Mouse (Mus musculus) heart, embryonic 10.5 days (tissue): ENCODE data around the gene Stoml3. TPM values are rescaled to one million over a fixed set of nuclear protein-coding genes. Genes with fewer than 3 reads are reported as not detected.

Experiments
- DNase-seq: peaks from one replicate; pipeline ENCODE4 v3.0.0-alpha.2; 2017; ENCODE audit warnings: low spot score
- H3K27ac ChIP-seq: fragments of 300-500 bp; sonication (generic); 2 replicates; pipeline ENCODE4 v1.5.1; 2016; ENCODE audit warnings: mild to moderate bottlenecking
- H3K27me3 ChIP-seq: fragments of 300-500 bp; sonication (generic); 2 replicates; pipeline ENCODE4 v1.6.1; 2016; ENCODE audit warnings: mild to moderate bottlenecking; ENCODE audit not compliant: poor library complexity, insufficient read depth, severe bottlenecking
- H3K36me3 ChIP-seq: fragments of 300-500 bp; sonication (generic); 2 replicates; pipeline ENCODE4 v1.6.1; 2016; ENCODE audit warnings: mild to moderate bottlenecking, moderate library complexity
- H3K4me1 ChIP-seq: fragments of 300-500 bp; sonication (generic); 2 replicates; pipeline ENCODE4 v1.6.1; 2016; ENCODE audit warnings: mild to moderate bottlenecking
- H3K4me3 ChIP-seq: fragments of 300-500 bp; sonication (generic); 2 replicates; pipeline ENCODE4 v1.5.1; 2016; ENCODE audit warnings: mild to moderate bottlenecking, moderate library complexity
- H3K9me3 ChIP-seq: fragments of 300-500 bp; sonication (generic); 2 replicates; pipeline ENCODE4 v1.6.1; 2016; ENCODE audit warnings: mild to moderate bottlenecking, moderate library complexity
- WGBS: fragments of 180-500 bp; shearing (Covaris S2); methylation state at CpG from one replicate; pipeline ENCODE4 v1.1.7; 2016; 5-methylcytosine and 5-hydroxymethylcytosine counted together
- polyA plus RNA-seq: library from polyadenylated mRNA; unstranded; fragments of >200 nt; fragmentation: Nextera tagmentation; extraction: Ambion mirVana; gene quantifications from 2 replicates; pipeline ENCODE4 v1.2.1, GENCODE M21; 2016

Stoml3 gene
- polyA plus RNA-seq, 1 experiment from 2014 or later = not detected

- DNase-seq = no peak
- 75% methylated on average over 16 of the region's 16 CpGs for WGBS
- Histone ChIP-seq H3K27me3 (no peaks in the 10 kb centered on the region), H3K9me3 (no peaks in the 10 kb centered on the region), H3K27ac (no peak overlapping the region), H3K4me1 (peaks cover 26% of the 10 kb centered on the region), H3K36me3 (no peaks in the 10 kb centered on the region), H3K4me3 (no peak overlapping the region)
These were observed 69.1 kb downstream of the Stoml3 start for GRCm38 (mm10) chr3:53557388-53558214.

Other genes with a start within 250 kb of the Stoml3 start
- 8.4 and 9.4 TPM in 2 replicates for gene Nhlrc3, start 25.3 kb upstream of the Stoml3 start, polyA plus RNA-seq
- gene Proser1, start 25.0 kb upstream of the Stoml3 start, polyA plus RNA-seq = 14.2 and 17.8 TPM in 2 replicates
- 3.8 and 5.9 TPM in 2 replicates for gene Frem2, start 168.7 kb downstream of the Stoml3 start, polyA plus RNA-seq